Mouse (Mus musculus): Measurements from ENCODE around the gene Smurf2.

- TF ChIP-seq EP300 (IDR thresholded peaks at IDR 0.05; ENCODE audit: low read depth) = no peak
- no peak for TF ChIP-seq CTCF (IDR thresholded peaks at IDR 0.05; ENCODE audit: low read depth)
Observed at GRCm38 (mm10) chr11:106782841-106783764, 137.4 kb downstream of the Smurf2 start.
